Mouse (Mus musculus) heart, postnatal 25 days (tissue): ENCODE data around the gene Usf3. TPM values are rescaled to one million over a fixed set of nuclear protein-coding genes. Genes with fewer than 3 reads are reported as not detected.

Experiments
- DNase-seq: peaks from one replicate; pipeline ENCODE4 v3.0.0; 2022; ENCODE audit warnings: low spot score
- intact Hi-C: fragments of 180-260 bp; cut with DNase I; formaldehyde crosslinking; loops from one replicate; pipeline ENCODE4 v1.15.1; 2025
- total RNA-seq, 2 experiments: library from RNA; stranded (reverse); gene quantifications; 2 replicates each; pipeline ENCODE4 v1.2.3; 2021

Gene Usf3
- 10 to 100 TPM; 16.4 to 20.9 TPM for total RNA-seq

DNA sequence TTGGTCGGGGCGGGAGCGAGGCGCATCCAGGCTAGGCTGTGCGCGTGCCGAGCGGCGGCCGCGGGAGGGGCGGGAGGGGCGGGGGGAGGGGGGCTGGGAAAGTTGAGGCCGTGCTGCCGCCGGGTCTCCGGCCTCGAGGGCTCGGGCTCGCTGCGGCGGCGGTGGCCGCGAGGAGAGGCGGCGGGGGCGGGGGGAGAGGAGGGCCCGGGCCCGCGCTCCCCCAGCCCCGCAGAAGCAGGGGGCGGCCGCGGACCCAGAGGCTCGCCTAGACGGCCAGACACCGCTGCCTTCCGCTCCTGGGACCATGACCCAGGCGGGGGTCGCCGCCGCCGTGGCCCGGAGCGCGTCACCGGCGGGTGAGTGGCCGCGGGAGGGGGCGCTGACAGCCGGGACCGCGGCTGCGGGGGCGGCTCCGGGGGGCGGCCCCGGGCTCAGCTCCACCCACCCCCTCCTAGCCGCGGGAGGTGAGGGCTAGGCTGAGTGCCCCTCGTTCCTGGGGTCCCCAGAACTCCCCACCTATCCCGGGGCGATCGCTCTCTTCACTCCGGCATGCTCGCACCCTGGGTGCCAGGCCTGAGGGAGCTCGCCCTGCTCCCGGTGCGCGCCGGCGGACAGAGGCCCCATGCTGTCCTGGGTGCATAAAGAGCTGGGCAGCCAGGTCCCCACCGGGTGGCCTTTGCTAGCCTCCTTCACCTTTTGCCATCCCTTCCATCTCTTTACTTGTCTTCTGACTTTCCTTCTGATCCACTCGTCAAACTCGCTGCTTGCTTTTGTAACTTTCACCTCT, at the start of gene Usf3:
Gene Usf3, plus strand, starts transcription at position 92 of the 787 bp plus-strand sequence.
- DNase-seq: peak; percentile 51
- intact Hi-C loops: loop anchor here (5.0 kb wide), 1 partner anchor 64 kb away; no protein-coding TSS in a partner anchor

DNA sequence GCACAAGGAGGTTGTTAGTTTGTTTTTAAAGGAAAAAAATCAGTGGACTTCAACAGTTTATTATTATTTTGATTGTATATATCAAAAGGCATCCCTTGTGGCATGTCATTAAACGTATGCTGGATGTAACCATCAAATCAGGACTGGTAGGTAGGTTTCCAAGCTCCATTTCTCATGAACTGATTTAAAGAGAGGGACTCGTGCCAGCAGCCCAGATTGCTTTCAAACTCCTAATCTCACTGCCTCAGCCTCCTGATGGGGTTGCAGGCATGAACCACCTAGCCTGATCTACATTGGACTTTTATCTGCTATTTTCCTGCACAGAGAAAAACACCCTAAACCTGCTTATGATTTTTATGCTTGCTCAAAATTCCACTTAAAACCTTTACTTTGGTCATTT, 49.3 kb upstream of the Usf3 start:
- DNase-seq: no peak

GRCm38 (mm10) chr16:44124713-44125112, 48.3 kb upstream of the Usf3 start:
- intact Hi-C loops: no loop called here
- DNase-seq: no peak

More for the DNA sequence above, 49.3 kb upstream of the Usf3 start:
- intact Hi-C loops: no loop called here

DNA sequence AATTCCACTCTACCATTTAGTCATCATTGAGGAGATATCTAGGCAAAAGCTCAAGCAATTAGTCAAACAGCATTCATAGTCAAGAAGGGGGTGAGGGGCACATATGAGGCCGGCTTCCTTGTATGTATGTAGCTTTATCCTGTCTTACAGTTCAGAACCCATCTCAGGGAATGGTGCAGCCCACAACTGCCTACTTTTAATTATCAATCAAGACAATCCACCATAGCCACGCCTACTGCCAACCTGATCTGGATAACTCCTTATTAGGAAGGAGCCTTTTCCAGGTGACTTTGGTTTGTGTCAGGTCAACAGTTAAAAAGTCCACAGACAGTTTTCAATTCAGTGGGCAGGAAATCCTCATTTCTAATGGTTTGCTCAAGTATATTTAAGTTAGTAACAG, 47.6 kb upstream of the Usf3 start:
- no peak for DNase-seq
- intact Hi-C loops: no loop called here

DNA sequence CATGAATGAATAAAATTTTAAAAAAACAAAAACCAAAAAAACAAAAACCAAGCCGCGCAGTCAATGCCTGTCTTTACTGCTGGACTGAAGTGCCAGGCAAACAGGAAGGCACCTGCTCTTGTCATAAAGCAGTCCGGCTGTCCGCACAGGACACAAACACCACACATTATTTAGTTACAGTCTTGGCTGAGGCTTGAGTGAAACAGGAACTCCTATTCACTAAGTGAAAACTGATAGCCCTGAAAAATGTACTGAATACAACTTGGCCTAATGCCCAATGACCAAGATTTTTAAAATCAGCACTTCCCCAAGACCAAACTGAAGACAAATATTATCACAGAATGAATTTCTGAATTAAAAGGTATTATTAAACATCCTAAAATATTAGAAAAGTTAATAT, 46.6 kb upstream of the Usf3 start:
- intact Hi-C loops: no loop called here
- no peak for DNase-seq

GRCm38 (mm10) chr16:44132300-44132699, 40.7 kb upstream of the Usf3 start:
- intact Hi-C loops: loop anchor here (10.0 kb wide), 1 partner anchor 237 kb away; no protein-coding TSS in a partner anchor
- no peak for DNase-seq

DNA sequence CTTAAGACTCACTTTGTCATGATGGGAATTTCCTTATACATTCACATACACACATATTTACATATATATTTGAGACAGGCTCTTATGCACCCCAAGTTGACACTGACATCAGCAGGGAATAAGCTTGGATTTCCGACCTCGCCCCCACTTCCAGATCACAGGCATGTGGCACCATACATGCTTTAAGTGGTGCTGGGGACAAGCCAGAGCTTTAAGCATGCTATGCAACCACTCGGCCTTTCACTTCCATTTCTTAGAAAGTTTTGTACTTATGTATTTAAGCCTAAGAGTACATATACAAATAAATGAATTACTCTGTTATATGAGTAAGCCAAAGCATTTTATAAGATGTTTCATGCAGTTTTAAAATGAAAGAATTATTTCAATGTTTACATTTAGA, 39.9 kb upstream of the Usf3 start:
- intact Hi-C loops: loop anchor here (10.0 kb wide), 1 partner anchor 238 kb away; no protein-coding TSS in a partner anchor
- DNase-seq: no peak

GRCm38 (mm10) chr16:44136511-44137021, 36.5 kb upstream of the Usf3 start:
- no peak for DNase-seq
- intact Hi-C loops: loop anchor here (10.0 kb wide), 1 partner anchor 242 kb away; no protein-coding TSS in a partner anchor

DNA sequence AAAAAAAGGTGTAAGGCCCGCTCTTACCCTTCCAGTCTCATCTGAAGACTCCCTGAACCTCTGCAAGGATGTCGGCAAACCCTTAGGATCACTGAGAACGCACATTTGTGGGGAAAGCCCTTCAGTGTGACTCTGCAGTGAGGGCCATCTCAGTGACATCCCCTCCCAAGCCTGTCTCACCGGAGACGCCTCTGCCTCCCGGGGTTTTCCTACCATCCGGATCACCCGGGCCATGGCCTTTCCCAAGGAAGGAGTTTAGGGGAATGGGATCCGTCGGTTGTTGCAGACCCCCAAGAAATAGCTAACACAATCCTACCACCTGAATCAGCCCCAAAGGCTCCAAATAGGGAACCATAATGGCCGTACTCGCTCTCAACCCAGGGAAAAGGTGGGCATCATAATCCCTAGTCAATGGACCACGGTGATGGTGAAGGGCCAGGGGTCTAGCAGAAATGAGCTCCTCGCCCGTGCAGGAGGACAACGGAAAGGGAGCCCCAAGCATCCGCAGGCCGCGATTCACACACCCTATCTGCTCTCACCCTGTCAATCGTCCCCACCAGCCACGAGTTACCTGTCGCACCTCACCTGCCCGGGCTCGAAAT, 34.6 kb upstream of the Usf3 start:
- intact Hi-C loops: loop anchor here (10.0 kb wide), 1 partner anchor 244 kb away; no protein-coding TSS in a partner anchor
- no peak for DNase-seq

GRCm38 (mm10) chr16:44138979-44139535, 34.0 kb upstream of the Usf3 start:
- peak; percentile 76 for DNase-seq
- intact Hi-C loops: loop anchor here (10.0 kb wide), 1 partner anchor 244 kb away; no protein-coding TSS in a partner anchor

DNA sequence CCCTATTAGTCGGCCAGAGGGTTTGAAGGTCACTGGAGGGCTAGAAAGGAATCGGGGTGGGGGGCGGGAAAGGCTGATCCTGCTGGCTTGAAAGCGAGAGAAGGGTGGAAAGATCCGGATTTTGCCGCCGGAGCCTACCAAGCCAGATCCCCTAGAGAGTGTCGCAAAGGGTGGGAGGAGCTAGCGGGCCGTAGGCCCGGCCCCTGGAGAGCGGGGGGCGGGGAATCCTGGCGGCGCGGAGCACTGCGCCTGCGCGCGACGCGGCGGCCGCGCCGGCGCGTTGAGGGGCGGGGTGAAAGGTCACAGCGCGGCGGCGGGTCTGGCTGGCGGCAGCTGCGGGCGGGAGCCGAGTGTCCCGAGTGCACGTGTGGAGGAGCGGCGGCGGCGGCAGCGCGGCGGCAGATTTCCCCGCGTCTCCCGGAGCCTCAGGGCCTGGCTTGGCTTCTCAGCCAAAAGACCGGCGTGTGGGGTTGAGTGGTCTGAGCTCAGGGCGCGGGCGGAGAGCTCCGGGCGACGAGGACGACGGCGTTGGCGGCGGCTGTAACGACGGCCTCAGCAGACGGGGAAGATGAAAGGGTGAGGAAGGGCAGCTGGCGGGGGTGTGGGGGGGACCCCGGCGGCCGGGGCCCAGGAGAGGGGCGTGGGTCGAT, 33.4 kb upstream of the Usf3 start, which contains the start of the genes Atp6v1a and Naa50:
Gene Atp6v1a, minus strand, starts transcription at position 170 of the 650 bp plus-strand sequence.
Gene Naa50, plus strand, starts transcription at position 295 of the 650 bp plus-strand sequence.
- intact Hi-C loops: loop anchor here (1.0 to 10.0 kb wide), 3 partner anchors 33 to 245 kb away; partner anchors contain the start of gene Spice1

GRCm38 (mm10) chr16:44140186-44140787, 32.8 kb upstream of the Usf3 start:
- intact Hi-C loops: loop anchor here (1.0 to 5.0 kb wide), 2 partner anchors 32 to 207 kb away; partner anchors contain the start of gene Spice1
- DNase-seq: peak; percentile 74

More for the DNA sequence above, 33.4 kb upstream of the Usf3 start, which contains the start of the genes Atp6v1a and Naa50:
- peak; percentile 78 for DNase-seq

DNA sequence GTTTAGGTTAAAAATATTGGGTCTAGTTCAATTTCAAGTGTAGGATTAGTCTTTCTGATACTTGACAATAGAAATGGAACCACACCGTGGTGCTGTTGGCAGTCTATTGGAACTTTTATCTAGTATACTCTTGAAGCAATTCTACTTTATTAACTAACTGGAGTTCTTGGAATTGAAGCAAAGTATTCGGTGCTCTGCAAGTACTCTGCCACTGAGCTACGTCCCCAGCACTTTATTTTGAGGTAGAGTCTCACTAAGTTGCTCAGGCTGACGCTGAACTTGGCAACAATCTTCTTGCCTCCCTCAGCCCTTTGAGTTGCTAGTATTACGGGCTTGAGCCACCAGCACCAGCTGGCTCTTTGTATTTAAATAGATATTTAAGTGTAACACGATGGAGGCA, 31.6 kb upstream of the Usf3 start:
- intact Hi-C loops: loop anchor here (5.0 kb wide), 1 partner anchor 206 kb away; the partner anchor contains the start of gene Spice1
- DNase-seq: no peak

- intact Hi-C loops: loop anchor here (5.0 kb wide), 1 partner anchor 47 kb away; no protein-coding TSS in a partner anchor
- DNase-seq: no peak
Observed at GRCm38 (mm10) chr16:44149002-44149767, 23.9 kb upstream of the Usf3 start.

- intact Hi-C loops: no loop called here
Observed at GRCm38 (mm10) chr16:44154497-44155057, 18.5 kb upstream of the Usf3 start.

GRCm38 (mm10) chr16:44159325-44159724, 13.7 kb upstream of the Usf3 start:
- intact Hi-C loops: no loop called here
- no peak for DNase-seq

More at GRCm38 (mm10) chr16:44154497-44155057, 18.5 kb upstream of the Usf3 start:
- no peak for DNase-seq

- DNase-seq: no peak
- intact Hi-C loops: no loop called here
Observed at GRCm38 (mm10) chr16:44163831-44164230, 9.2 kb upstream of the Usf3 start.

DNA sequence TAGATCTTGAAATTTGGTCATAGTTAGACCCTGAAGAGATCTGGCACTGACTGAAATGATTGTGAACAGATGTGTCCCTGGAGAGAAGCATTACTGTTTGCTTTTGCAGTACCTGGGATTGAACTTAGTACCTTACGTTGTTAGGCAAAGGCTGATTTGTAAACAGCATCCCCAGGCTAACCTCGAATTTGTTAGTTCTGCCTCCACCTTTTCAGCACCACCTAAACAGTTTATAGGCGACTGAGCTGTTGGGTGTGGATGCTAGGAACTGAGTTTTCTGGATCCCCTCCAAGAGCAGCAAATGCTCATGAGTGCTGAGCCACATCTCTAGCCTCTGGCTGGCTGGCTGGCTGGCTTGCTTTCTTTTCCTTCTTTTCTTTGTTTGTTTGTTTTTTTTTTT, 7.9 kb upstream of the Usf3 start:
- intact Hi-C loops: no loop called here

More for the DNA sequence above, 7.9 kb upstream of the Usf3 start:
- no peak for DNase-seq
